Mouse (Mus musculus): ENCODE results near the gene Zcchc14.
A peak's percentile ranks its signal among the peaks of the same experiment; 100 is the strongest.
"Not testable (repeated sequence)": the region's sequence is repeated elsewhere in the genome, so short reads cannot be mapped to it uniquely, and the experiment has no call there.

Zcchc14 gene

DNA sequence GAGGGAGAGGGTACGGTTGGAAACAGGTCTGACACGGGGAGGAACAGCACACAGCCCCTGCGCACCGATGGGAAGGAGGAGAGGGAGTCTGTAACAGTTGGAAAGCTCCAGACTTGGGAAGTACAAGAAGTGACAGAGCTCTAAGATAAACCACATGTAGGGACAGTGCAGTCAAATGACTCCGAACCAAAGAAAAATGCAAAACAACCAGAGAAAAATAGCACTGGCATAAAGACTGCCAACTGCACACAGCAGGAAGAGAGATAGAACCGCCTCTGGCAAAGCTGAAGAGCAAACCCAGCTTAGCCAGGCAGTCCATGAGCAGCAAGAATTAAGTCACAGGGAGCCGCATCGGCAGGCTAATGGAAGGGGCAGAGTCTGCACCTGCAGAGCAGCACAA, 29.7 kb downstream of the Zcchc14 start:
- DNase-seq (ENCODE audit: low spot score) = no peak

DNA sequence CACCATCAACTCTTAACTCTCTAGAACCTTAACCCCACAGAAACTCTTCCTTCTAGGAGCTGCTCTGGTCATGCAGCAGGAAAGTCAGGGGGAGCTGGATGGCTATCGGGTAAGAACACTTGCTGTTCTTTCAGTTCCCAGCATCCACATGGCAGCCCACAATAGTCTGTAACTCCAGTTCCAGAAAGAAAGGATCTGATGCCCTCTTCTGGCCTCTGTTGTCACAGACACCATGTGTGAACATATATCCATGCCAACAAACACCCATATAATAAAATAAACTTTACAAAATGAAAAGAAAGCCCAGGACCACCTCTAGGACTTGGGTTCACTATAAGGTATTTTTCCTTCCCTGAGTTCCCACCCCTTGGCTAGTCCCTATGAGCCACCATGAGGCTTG, 30.8 kb downstream of the Zcchc14 start:
- no peak for DNase-seq (ENCODE audit: low spot score)

DNA sequence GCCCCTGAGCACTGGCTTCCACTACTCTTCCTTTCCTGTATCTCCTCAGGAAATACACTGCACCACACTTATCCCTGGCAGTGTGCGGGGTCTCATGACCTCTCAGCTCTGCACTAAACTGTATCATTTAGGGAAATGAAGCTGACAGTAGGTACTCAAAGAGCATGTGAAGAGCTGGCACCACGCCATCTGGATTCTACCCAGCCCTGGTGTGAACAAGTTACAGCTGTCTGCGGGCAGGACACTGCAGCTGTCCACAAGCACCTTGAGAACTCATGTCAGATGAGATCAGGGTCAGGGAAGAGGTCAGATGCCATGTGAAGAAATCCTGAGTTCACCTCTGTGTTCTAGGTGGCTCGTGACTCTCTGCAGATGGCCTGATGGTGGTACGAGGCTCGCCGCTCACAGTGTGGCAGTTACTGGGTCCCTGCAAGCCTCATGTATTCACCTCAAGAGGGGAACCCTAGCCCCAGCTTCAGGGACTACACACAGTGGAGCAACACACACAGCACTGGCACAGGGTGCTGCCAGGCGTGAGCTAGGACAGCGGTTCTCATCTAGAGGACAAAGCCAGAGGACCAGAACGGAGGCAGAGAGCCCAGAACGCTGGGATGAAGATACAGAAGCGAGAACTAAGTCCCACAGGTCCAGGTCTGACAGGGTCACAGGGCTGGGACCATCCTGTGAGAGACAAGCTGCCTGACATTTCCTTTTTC, 31.7 kb downstream of the Zcchc14 start:
- no peak for DNase-seq (ENCODE audit: low spot score)

DNA sequence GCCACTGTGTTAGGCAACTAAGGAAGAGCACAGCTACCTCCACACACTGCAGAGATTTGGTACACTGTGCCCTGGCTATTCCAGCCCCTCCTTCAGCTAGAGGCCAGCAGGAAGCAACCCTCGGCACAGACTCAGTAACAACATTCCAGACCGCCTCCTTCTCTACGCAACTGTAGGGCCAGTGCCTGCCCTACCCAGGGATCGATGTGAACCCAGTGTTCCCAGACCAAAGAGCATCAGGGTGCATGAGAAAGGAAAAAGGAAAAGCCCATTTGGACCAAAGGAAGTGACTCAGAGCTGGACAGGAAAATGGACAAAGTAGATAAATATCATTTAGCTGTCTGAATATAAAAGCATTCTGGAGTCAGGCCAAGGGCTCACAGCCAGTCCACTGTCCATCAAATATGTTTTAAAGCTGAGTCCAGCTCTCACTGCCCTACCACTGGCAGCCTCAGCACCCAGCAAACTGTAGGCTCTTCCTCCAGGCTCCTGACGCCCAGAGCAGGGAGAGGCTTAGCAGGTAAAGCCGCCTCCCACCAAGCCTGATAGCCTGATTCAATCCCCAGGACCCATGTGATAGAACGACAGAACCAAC, 33.2 kb downstream of the Zcchc14 start:
- no peak for DNase-seq (ENCODE audit: low spot score)

DNA sequence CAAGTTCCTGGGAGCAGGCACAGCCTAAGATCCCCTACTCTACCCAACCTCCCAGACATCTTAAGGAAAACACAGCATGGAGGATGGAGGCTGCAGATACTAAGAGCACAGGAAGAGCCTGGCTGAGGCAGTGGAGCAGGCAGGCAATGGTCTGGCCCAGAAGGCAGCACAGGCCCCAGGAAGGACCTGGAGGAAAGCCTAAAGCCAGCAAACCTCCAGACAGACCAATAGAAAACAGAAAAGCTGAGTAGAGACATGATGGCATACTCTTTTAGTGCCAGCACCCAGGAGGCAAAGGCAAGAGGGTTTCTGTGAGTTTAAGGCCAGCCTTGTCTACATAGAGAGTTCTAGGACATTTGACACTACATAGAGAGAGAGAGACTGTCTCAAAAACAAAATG, 39.3 kb downstream of the Zcchc14 start:
- DNase-seq (ENCODE audit: low spot score) = no peak

DNA sequence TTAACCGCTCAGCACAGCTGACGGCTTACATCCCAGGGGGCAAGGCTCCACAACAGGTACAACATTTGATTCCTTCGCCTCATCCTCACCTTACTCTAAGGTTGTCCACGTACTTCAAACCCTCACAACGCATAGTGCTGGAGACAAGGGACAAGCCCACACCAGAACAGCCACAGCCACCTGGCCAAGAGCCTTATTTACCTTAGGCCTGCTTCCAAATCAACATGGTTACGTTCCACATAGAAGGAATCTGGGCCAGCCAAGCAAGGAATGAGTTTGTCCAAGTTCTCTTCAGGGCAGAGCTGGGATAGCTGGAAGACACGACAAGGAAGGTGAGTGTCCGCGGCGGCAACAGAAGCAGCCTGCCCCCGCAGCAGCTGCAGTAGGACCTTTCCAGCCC, 42.8 kb downstream of the Zcchc14 start:
- DNase-seq (ENCODE audit: low spot score) = no peak

DNA sequence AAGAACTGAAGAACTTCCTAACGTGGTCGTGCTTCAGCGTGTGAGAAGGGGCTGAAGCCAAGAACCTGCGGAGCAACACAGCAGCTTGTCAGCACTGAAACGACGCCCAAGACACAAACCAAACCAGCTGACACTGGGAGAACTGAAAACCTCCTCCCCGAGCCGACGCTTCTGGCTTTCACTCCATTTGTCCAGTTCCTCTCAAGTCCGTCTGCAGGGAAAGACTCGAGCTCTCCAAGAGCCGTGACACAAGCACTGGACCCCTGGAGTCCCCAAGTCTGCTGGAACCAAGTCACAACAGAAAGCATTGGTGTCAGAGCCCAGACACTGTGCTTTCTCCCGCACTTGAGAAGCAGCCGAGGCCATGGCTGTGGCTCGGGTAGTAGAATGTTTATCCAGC, 43.5 kb downstream of the Zcchc14 start:
- DNase-seq (ENCODE audit: low spot score) = no peak

DNA sequence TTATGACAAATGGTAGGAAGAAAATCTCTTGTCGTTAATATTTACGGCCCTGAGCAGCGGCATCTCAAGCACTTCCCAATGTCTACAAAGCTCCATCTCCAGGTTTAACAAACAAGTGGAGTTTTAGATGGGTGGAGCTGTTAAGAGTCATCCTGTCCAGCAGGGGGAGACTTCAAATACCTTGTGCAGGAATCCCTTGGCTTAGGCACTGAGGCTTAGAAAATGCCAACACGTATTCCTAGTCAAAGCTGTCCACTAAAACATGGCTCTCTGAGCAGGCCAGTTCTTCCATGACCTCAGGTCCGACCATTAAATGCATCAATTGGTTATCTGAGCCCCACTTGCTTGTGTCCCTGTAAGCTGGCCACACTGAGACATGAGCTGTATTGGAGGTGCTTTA, 45.0 kb downstream of the Zcchc14 start:
- DNase-seq (ENCODE audit: low spot score) = no peak

DNA sequence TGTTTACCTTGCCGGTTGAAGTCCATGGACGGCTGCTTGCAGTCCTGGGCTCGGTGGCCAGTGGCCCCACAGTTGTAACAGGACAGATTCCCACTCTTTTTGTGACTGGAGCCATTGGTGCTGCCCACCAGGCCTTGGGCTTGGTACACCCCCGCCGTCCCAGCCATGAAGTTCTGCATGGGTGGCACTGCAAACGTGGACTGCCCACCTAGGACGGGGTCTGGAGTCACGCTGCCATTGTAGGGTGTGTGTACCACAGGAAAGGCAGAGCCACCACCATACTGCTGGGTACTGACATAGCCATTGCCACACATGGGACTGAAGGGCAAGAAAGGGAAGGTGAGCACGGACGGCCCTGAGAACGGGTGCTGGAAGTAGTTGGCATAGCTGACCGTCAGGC, 48.9 kb downstream of the Zcchc14 start:
- no peak for DNase-seq (ENCODE audit: low spot score)

DNA sequence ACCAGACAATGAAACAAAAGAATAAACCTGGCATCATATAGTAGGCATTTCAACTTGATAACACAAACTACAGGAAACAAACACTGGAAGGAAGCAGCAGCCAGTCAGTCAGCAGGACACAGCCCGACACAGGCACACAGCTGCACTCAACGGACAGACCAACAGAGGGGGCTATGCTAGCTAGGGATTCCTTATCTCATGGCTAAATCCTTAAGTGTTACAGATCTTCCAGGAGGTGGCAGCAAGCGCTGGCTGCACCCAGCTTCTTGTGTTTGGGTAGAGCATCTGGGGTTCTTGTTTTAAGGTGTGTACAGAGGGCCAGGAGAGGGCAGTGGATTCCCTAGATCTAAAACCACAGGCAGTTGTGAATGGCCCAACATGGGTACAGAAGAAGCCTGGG, 49.8 kb downstream of the Zcchc14 start:
- no peak for DNase-seq (ENCODE audit: low spot score)

DNA sequence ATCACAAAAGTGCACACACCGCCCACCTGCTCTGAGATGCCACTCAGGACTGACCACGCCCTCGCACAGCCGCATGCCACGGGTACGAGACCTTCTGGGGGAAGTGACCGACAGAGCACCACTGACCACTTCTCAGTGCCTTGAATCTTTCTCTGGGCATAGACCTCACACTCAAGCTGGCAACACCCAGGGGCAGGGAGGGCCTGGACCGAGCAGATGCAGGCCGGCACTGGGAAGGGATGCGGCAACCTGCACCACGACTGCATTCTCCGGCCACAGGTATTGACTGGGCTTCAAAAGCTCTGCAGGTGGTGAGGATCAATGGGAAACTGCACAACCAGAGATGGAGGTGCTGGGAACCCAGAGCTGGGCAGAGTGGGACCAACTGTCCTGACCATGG, 50.3 kb downstream of the Zcchc14 start:
- no peak for DNase-seq (ENCODE audit: low spot score)

DNA sequence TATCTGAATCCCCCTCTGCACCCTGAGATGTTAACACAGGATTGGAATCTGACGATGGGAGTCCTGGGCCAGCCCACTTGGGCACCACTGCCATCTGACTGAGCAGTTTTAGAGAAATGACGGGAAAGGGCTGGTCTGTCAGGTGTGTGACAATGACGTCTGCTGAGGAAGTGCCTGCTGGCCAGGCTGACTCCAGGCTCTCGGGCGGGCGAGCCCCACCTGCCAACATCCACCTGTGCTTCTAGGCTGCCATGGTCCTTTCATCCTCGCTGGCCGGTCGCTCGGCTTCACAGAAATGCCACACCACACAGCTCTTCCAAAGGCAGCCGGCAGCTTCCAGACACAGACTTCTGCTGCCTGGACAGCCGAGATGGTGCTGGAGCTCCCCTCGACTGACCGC, 52.9 kb downstream of the Zcchc14 start:
- DNase-seq (ENCODE audit: low spot score) = no peak

DNA sequence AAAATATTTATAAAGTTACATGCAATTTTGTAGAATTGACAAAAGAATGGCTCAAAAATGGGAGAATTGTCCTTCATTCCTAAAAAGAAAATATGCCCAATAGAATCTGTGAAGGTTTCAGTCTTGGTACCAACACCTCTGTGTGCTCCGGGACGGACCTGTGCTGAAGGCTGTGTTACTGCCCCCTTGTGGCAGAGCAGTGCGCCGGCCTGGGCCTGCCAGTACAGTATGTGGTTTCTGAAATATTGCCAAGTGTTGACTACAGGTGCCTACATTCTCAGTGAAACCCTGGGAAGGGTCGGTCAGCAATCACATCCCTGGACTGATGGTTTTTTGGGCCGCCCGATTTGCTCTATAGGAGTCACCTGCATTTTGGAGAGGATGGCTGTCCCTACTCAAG, 53.8 kb downstream of the Zcchc14 start:
- no peak for DNase-seq (ENCODE audit: low spot score)

DNA sequence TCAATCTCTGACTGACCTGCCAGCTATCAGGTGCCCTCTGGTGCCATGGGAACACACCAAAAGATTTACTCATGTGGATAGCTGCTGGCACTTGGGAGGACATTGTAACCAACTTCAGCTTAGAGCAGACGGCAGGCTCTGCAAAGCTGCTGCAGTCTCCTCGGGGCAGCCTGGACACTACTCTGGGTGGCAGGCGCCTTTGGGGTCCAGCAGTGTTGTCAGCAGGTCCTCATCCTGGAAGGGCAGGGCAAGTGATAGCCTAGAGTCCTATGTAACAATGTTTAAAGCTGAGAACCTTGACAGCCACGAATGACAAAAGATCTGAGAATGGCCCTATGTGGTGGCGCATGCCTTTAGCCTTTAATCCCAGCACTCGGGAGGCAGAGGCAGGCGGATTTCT, 54.5 kb downstream of the Zcchc14 start:
- DNase-seq (ENCODE audit: low spot score) = no peak

DNA sequence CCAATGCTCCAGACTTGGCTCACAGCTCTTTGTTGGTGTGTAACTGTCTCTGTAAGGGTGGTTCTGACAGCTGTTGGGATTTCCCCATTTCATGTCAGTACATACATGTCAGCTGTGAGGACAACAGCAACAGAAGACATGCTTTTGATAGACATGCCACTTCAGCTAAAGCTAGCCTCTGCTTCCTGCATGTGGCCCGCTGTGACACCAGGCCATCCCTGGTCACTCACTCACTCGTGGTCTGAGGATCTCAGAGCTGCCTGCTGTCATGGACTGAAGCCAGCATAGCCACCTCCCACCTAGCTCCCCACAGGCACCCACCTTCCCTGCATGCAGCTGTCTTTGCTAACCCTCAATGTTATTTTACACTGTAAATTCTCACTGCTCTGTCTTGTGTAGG, 55.2 kb downstream of the Zcchc14 start:
- not testable (repeated sequence) for DNase-seq (ENCODE audit: low spot score)

DNA sequence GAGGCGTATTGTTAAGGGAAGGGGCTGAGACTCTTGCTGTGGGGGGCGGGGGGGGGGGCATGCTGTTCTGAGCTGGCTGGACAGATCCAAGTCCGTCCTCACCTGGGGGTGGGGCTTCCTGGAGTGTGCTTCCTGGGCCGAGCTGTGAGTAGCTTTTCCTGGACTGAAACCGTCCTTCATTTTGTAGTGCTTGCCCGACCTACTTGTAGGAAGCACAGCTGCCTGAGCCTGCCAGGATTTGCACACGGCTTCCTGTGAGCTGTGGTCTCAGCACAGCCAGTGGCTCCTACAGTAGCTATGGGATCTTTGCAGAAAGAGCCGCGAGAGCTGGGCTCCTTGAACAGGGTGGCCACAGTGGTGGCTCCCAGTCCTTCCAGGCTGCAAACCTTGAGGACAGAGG, 58.7 kb downstream of the Zcchc14 start:
- DNase-seq (ENCODE audit: low spot score) = no peak

DNA sequence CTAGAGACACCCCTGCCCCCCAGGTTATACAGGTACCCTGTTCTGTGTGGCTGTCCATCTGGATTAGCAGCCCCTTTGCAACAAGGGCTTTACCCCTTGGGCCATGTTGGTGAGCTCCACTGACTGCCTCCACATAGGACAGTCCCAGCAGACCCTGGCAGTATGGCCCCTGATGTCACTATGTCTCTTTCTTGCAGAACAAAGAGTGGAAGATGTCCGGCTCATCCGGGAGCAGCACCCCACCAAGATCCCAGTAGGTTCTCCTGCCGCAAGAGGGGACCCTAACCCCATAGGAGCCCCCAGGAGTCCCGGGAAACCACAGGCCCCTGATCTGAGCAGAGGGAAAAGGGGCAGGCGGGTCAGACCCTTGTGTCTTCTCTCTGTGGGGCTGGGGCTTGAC, 59.4 kb downstream of the Zcchc14 start:
- no peak for DNase-seq (ENCODE audit: low spot score)

DNA sequence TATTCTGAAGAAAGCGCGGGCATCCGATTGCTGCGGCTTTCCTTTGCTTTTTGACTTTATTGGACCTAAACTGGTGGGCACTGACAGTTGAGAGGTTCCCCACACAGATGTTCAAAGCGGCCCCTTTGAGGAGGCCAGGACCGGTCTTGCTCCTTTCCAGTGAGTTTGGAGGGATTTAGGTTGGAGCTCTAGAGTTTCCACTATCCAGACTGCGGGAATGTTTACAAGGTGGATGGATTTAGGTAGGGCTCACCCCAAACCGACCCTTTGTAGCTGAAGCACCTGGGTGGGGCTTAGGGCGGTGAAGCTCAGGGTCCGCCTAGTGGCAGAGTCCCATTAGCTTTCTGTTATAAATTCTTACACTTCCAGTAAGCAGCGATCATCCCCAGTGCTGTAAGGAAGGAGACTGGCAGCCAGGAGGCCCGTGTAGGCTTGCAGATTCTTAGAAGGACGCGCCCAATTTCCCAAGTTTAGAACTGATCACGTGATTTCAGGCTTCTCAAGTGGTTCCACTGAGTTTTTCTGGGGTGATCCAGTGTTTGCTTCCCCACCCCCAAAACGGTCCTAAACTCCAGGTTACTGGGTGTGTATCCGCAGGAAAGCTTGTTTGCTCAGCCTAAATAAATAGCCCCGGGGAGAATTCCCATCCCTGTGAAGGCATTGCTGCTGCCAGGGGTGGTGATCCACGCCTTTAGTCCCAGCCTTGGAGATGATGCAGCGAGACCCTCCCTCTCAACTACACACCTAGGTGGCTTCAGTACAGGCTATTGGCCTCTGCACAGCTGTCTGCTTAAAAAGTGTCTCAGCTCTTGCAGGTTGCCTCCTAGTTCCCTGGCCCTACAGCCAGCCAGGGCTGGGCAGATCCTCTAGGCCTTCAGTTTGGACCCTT, 61.3 kb downstream of the Zcchc14 start:
- DNase-seq (ENCODE audit: low spot score) = no peak

DNA sequence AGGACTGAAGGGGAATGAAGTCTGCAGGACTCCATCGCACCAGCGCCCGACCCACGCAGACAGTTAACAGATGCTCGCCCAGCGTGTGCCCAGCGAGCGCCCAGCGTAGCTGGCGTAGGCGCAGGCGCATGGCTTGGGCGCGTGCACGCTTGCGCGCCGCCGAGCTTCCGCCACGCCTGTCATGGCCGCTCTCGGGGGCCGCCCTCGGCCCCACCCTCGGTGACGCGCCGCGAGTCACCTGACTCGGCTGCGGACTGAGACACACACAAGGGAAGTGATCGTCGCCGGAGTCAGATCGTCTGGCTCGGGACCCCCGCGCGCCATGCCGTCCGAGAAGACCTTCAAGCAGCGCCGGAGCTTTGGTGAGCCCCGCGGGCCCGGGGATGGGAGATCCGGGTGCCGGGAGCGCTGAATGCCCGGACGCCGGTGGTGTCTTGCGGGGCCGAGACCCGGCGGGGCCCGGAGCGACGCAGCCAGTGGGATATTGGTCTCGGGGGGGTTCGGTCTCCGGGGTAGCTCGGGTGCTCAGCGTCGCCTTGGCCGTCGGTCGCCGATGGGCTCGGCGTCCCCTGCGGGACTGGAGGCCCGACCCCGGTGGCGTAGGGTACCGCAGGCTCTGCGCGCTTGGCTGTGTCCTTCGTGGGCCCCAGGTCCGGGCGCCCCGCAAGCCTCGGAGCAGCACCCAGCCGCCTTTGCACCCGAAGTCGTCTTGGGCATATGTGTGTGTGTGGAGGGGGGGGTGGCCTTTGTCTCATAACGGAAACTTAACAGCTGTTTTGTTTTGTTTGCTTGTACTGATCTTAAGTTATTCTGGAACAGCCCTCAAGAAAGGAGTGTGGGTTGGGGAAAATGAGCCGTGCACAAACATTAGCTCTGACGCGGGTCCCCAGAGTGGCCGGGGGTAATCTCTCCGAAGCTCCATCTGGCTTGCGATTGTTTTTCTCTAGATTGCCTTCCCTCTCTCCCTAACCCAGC, 62.2 kb downstream of the Zcchc14 start, which contains the start of gene Map1lc3b:
Gene Map1lc3b, plus strand, starts transcription at position 159 of the 975 bp plus-strand sequence.
- peak; percentile 80 for DNase-seq (ENCODE audit: low spot score)

DNA sequence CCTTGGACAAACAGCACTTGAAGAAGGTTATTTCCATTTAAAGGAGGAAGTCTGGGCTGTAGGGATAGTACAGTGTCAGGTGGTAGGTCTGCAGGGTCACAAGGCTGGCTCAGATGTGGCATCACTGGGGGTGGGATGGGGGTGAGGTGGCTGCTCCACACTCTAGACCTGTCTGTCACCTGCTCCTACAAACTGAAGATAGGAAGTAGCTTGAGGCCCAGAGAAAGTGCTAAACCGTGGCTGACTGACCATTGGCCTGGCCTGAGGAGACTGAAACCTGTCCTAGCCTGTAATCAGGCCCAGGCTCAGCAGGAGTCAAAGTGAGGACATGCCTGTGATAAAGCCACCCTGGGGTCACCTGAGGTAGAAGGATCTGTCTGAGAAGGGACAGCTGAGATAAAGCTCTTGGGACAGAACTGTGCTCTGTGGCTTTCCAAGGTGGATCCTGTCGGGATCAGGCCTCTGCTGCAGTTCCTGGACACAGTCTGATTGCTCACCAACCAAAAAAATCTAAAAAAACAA, 63.4 kb downstream of the Zcchc14 start:
- no peak for DNase-seq (ENCODE audit: low spot score)

DNA sequence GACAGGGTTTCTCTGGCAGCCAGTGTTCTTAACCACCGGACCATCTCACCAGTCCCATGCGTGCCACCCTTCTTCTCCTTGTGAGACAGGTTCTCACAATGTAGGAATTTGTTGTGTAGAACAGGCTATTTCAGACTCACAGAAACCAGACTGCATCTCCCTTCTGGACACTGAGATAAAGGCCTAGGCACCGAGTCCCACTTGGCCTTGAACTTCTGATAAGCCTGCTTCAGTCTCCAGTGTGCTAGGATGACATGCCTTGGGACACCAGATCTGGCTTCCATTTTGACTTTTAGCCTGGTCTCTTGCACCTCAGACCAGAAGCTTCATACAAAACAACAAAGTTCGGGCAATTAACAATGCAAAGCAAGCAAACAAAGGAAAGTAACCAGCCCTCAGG, 64.0 kb downstream of the Zcchc14 start:
- no peak for DNase-seq (ENCODE audit: low spot score)

All from urinary bladder, postnatal 10 days (tissue).